Mouse (Mus musculus): ENCODE measurements around the gene Pthlh.

DNA sequence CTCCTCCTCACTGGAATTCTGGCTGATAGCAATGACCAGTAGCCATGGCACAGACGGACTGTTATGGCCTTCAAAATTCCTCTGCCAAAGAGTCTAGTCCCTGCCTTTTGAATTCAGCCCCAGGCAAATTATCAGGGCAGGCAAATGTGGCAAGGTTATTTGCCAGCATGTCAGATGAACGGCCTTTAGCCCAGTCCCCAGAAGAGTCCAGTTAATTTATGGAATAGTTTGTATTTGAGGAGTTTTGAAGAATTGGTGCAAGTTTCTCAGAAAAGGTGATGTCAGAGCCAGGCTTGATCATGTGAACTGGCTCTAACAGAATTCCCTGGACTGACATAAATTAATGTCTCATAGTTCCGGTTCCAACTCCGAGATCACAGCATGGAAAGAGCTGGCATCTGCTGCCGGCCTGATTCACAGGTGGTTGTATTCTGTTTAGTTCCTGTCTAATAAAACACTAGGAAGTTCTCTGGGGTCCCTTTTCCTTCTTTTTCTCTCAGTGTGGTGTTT lies 56.1 kb downstream of the Pthlh start:
- TF ChIP-seq E2F4 (IDR thresholded peaks at IDR 0.05; ENCODE audit: insufficient replicate concordance, low read depth, low read length), result no peak
- no peak for TF ChIP-seq RAD21 (IDR thresholded peaks at IDR 0.05; ENCODE audit: low read depth, low read length)
- no peak for TF ChIP-seq JUND (conservative IDR thresholded peaks at IDR 0.05; ENCODE audit: low read depth, low read length)
- TF ChIP-seq POLR2A (IDR thresholded peaks at IDR 0.05; ENCODE audit: low read depth, low read length), result no peak
- TF ChIP-seq CTCF (conservative IDR thresholded peaks at IDR 0.05 in 1 of 2, IDR thresholded peaks at IDR 0.05 in 1 of 2; ENCODE audit: low read depth in 2 of 2, low read length in 2 of 2), result no peak
